Mouse (Mus musculus): ENCODE data around the gene Inpp5k. TPM values are rescaled to one million over a fixed set of nuclear protein-coding genes. Genes with fewer than 3 reads are reported as not detected.

Inpp5k gene
- polyA plus RNA-seq, 1 experiment: 23.9 TPM

GRCm38 (mm10) chr11:75658311-75658710, 27.5 kb downstream of the Inpp5k start:
- no peak for TF ChIP-seq GATA1 (IDR thresholded peaks at IDR 0.05; ENCODE audit: low read length)

- TF ChIP-seq GATA1 (IDR thresholded peaks at IDR 0.05; ENCODE audit: low read length): no peak
Measured at GRCm38 (mm10) chr11:75658996-75659750, 28.4 kb downstream of the Inpp5k start.

- no peak for TF ChIP-seq GATA1 (IDR thresholded peaks at IDR 0.05; ENCODE audit: low read length)
Measured at GRCm38 (mm10) chr11:75660081-75660590, 29.3 kb downstream of the Inpp5k start.

- TF ChIP-seq GATA1 (IDR thresholded peaks at IDR 0.05; ENCODE audit: low read length): no peak
Measured at GRCm38 (mm10) chr11:75660941-75661800, 30.4 kb downstream of the Inpp5k start.

- no peak for TF ChIP-seq GATA1 (IDR thresholded peaks at IDR 0.05; ENCODE audit: low read length)
Measured at GRCm38 (mm10) chr11:75662131-75662530, 31.3 kb downstream of the Inpp5k start.

- no peak for TF ChIP-seq GATA1 (IDR thresholded peaks at IDR 0.05; ENCODE audit: low read length)
Measured at GRCm38 (mm10) chr11:75666296-75666695, 35.5 kb downstream of the Inpp5k start.

- TF ChIP-seq GATA1 (IDR thresholded peaks at IDR 0.05; ENCODE audit: low read length): no peak
Measured at GRCm38 (mm10) chr11:75668621-75669020, 37.8 kb downstream of the Inpp5k start.

- no peak for TF ChIP-seq GATA1 (IDR thresholded peaks at IDR 0.05; ENCODE audit: low read length)
Measured at GRCm38 (mm10) chr11:75669176-75669852, 38.5 kb downstream of the Inpp5k start.

GRCm38 (mm10) chr11:75669853-75670200, 39.0 kb downstream of the Inpp5k start:
- TF ChIP-seq GATA1 (IDR thresholded peaks at IDR 0.05; ENCODE audit: low read length): no peak

GRCm38 (mm10) chr11:75671426-75672180, 40.8 kb downstream of the Inpp5k start:
- TF ChIP-seq GATA1 (IDR thresholded peaks at IDR 0.05; ENCODE audit: low read length): no peak

- TF ChIP-seq GATA1 (IDR thresholded peaks at IDR 0.05; ENCODE audit: low read length): no peak
Measured at GRCm38 (mm10) chr11:75673411-75673810, 42.6 kb downstream of the Inpp5k start.

GRCm38 (mm10) chr11:75674875-75675274, 44.1 kb downstream of the Inpp5k start:
- no peak for TF ChIP-seq GATA1 (IDR thresholded peaks at IDR 0.05; ENCODE audit: low read length)

GRCm38 (mm10) chr11:75677881-75678746, 47.3 kb downstream of the Inpp5k start:
- no peak for TF ChIP-seq GATA1 (IDR thresholded peaks at IDR 0.05; ENCODE audit: low read length)

Data from G1E-ER4 (cell line).